Mouse (Mus musculus) mesoderm, embryonic 11.5 days (tissue): ENCODE data around the gene Actn2.

ENCODE experiments used
- DNase-seq: peaks from one replicate; pipeline ENCODE4 v3.0.0-alpha.2; 2012; ENCODE audit warnings: low read depth, low spot score

Gene Actn2

DNA sequence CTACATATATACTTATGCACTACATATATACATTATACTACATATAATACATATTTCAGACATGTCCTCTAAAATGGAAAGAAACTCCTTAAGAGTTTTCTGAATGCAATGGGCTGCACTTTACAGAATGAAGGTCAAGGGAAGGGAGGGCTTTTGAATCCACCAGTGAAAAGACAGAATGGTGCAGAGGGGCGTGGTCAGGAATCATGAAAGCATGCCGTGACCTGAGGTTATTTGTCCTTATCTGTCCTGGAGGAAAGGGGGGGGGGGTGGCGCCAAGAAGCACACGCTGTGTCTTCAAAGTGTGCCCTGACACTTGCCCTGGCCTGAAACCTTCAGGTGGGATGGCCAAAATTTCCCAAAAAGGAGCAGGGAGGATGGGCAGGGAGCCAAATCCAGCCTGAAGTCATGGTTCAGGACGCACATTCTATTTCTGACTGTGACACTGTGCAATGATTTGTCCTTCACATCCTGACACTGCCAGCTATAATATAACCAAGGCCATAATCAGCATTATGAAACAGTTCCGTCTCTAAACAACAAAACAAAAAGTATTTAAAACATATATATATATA lies 23.3 kb downstream of the Actn2 start:
- no peak for DNase-seq

DNA sequence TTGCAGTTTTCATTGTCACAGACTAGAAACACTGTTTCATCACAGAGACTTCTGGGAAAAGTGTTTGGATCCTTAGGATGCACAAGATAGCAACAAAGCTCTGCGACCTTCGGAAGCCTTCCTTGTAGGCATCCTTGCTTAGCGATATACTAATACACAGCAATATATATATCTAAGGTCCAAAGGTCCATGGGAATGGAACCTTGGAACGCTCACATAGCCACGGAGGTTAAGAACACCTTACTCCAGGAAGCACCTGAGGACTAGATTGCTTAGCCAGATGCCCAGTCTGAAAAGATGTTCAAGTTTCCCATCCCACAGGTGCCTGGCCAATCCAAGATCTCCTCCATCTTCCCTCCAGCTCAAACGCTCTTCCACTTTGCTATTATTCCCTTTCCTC lies 26.4 kb downstream of the Actn2 start:
- DNase-seq: no peak

GRCm38 (mm10) chr13:12311930-12312492 lies 28.5 kb downstream of the Actn2 start:
- no peak for DNase-seq

DNA sequence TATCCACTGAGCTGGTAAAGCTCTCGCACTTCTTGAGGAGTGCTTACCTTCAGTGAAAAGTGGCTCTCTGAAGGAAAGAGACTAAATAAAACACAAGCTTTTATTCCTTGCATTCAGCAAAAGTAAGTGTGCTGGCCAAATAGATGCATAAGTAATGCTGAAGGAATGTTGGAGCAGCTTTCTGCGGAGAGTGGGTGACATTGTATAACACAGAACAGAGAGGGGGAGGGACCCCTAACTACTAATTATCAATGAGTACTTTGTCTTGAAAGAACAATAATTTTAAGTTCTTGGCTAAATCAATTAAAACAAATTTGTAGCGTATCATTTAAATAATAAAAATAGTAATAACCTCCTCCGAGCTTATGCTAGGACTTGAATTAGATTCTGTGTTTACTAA lies 29.2 kb downstream of the Actn2 start:
- no peak for DNase-seq

- no peak for DNase-seq
These were observed 31.1 kb downstream of the Actn2 start for GRCm38 (mm10) chr13:12309446-12309845.

GRCm38 (mm10) chr13:12308878-12309277 lies 31.7 kb downstream of the Actn2 start:
- no peak for DNase-seq

DNA sequence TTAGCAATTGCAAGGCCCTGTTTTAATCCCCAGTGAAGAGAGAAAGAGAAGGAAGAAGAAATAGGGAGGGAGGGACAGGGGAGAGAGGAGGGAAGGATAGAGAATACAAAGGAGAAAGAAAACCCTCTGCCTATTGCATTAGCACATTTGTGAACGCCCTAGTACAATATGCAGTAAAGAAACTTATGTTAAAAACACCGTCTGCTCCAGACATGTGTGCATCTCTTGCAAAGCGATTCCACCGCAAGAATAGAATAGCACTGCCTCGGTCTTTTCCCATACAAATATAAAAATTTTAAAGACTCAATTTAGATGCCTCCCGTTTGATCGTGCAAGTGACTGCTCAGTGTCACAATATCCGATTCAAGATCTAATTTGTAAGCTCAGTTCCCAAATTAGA lies 32.1 kb downstream of the Actn2 start:
- no peak for DNase-seq

DNA sequence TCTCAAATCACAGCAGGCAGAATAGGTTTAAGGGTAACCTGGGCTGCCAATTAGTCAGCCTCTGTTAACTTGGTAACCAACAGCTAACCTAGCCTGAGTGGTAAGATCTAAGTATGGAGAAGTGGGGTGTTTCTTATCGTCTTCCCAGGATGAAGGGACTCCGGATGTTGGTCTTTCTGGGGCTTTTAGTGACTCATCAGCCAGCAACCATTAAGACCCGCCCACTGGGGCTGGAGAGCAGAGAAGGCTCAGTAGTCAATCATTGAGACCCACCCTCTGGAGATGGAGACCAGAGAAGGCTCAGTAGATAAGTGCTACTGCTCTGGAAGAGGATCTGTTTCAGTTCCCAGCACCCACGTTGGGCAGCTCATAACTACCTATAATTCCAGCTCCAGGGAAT lies 33.3 kb downstream of the Actn2 start:
- no peak for DNase-seq

- DNase-seq: no peak
These were observed 35.0 kb downstream of the Actn2 start for GRCm38 (mm10) chr13:12305540-12305939.

GRCm38 (mm10) chr13:12304991-12305390 lies 35.6 kb downstream of the Actn2 start:
- DNase-seq: no peak

- no peak for DNase-seq
These were observed 42.8 kb downstream of the Actn2 start for GRCm38 (mm10) chr13:12297777-12298176.

GRCm38 (mm10) chr13:12296701-12297100 lies 43.9 kb downstream of the Actn2 start:
- DNase-seq: peak; percentile 13

DNA sequence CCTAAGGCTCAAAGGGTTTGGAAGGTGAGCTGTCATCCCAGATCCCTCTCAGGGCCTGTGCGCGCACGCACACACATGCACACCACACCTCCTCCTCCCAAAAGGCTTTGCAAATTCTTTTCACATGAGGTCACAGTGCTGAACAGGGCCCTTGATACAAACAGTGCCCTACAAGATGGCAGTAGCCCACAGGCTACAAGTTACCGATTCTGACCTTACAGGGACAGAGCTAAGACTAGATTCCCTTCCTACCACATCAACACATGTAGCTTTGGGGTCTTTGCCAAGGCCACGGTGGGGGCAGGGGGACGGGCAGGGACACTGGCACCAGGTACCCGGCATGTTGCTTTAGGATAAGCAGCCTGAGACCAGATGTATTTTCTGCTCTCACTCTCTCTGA lies 46.8 kb downstream of the Actn2 start:
- DNase-seq: peak; percentile 44

- no peak for DNase-seq
These were observed 49.9 kb downstream of the Actn2 start for GRCm38 (mm10) chr13:12290700-12291099.

GRCm38 (mm10) chr13:12284528-12284927 lies 56.0 kb downstream of the Actn2 start:
- DNase-seq: no peak

GRCm38 (mm10) chr13:12283826-12284225 lies 56.7 kb downstream of the Actn2 start:
- DNase-seq: no peak

DNA sequence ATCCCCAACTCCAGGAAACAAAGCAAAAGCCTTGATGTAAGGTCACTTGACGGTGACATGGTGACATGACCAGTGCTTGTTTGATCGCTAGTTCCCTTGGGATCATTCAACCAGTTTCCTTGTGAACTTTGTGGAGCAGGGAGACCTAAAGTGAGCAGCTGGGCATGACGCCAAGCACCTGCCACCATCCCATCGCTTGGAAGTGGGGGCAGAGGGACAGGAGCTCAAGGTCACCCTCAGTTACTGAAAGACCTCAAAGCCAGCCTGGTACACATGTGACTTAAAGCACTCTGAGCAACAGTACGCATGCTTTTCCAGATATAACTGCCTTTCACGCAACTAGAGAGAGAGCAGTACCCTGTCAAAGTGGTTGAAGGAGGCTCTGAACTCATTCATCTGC lies 65.8 kb downstream of the Actn2 start:
- DNase-seq: no peak

- no peak for DNase-seq
These were observed 66.3 kb downstream of the Actn2 start for GRCm38 (mm10) chr13:12274220-12274619.

DNA sequence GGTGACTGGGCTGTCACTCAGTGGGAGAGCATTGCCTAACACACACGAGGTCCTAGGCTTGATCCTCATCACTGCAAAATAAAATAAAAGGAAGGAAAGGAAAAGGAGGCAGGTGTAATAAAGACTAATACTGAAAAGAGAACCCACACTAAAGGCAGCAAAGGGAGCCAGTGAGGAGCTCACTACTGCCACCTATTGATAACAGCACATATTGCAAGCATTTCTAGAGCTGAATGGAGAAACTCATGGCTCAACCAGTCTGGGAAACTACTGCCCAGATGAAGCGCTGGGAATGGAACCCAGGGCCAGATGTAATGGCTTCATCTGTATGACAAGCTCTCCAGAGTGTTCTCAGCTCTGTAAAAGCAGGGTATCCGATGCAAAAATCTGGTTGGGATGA lies 67.6 kb downstream of the Actn2 start:
- peak; percentile 51 for DNase-seq

GRCm38 (mm10) chr13:12267971-12268370 lies 72.6 kb downstream of the Actn2 start:
- no peak for DNase-seq

- DNase-seq: no peak
These were observed 73.5 kb downstream of the Actn2 start for GRCm38 (mm10) chr13:12267097-12267496.

DNA sequence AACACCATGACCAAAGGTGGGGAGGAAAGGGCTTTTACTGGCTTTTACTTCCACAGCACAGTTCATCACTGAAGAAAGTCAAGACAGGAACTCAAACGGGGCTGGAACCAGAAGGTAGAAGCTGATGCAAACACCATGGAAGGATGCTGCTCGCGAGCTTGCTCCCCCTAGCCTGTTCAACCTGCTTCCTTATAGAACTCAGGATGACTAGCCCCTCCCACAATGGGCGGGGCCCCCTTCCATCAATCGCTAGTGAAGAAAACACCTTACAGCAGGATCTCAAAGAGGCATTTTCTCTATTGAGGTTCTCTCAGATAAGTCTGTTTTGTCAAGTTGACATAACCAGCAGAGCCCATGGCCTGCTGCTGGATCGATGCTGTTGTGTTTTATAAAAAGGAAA lies 76.6 kb downstream of the Actn2 start:
- no peak for DNase-seq

GRCm38 (mm10) chr13:12261505-12261904 lies 79.1 kb downstream of the Actn2 start:
- no peak for DNase-seq
